Mouse (Mus musculus) lung, postnatal 14 days (tissue): ENCODE data around the gene BC051142.

Experiments used
- DNase-seq: peaks from one replicate; pipeline ENCODE4 v3.0.0; 2021

The BC051142 gene

DNA sequence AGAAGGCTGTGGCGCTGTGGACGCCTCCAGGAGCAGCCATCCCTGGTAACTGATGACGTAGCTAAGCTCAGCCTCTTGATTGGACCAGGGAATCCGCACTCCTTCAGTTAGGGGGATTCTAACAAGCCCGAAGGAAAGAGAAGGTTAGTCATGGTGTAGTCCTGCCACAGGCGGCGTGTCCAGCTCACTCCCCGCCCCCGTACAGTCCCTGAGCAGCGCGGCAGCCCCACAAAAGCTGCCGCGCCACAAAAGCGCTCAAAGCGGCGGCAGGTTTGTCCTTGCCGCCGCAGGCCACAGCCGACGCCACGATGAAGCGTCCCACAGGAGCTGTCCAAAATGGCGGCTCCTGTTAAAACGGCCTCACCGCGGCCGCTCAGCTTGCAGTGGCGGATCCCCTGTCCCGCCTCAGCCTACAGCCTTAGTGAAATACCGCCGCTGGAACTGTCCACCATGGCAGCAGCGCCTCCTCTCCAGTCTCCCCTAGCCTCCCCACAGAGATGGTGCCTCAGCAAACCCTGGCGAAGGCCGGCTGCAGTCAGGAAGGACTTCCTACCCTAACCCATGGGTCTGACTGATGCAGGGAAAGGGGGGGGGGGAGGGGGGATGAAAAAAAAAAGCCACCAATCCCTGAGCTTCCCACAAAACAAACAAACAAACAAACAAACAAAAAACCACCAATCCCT, at the start of gene BC051142:
Gene BC051142 (plus strand): TSS at position 110 of the 683 bp plus-strand sequence.
- peak; percentile 78 for DNase-seq

DNA sequence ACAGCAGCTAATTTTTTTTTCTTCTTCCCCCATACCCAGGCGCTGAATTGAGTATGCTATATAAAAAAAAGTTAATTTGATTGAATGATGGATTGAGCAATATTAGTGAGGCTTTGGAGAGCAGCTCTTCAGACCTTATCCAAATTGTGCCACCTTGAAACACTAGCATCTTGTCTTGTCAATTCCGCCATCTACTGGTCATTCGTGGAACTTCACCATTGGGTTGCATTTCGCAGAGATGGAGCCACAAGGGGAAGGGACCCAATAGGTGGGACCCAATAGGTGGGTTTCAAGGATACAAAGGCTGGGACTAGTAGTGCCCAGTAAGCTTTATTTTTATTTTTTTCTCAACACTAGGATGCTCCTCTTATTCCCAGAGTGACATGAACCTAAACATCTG, 49.2 kb upstream of the BC051142 start:
- DNase-seq = peak; percentile 87

DNA sequence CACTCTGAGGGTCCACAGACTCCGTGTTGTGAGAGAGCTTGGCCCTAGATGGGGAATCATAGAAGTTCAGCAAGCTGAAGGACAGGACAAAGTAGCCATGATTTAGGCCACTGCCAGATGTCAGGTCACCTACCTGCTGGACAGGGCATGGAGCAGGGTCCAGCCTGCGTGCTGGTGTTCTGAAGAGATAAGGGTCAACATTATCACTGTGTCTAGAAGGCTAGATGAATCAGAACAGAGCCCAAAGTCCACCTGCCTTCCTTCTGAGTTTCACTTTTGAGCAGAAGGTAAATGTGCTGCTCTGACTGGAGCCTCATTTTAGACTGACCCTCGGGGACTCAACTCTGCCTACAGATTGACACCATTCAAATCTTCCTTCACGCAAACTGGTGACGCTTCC, 44.1 kb upstream of the BC051142 start, which contains the start of gene Btnl2:
Gene Btnl2 (plus strand): TSS at position 284 of the 400 bp plus-strand sequence.
- DNase-seq = no peak

DNA sequence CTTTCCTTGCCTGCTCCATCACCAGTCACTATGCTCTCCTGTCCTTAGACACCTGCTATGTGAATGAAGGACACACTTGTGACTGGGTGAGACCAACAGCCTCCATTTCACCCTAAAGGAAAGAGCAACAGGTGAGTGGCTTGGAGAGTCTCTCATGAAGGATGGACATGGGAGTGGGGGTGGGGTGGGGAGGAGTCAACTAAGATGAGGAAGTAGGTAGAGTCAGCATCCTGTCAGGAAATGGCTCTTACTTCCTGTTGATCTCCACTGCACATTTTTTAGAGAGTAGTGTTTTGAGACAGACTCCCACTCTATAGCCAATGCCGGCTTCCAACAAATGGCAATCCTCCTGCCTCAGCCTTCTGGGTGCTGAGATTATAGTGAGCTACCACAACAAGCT, 43.7 kb upstream of the BC051142 start:
- DNase-seq = peak; percentile 19

DNA sequence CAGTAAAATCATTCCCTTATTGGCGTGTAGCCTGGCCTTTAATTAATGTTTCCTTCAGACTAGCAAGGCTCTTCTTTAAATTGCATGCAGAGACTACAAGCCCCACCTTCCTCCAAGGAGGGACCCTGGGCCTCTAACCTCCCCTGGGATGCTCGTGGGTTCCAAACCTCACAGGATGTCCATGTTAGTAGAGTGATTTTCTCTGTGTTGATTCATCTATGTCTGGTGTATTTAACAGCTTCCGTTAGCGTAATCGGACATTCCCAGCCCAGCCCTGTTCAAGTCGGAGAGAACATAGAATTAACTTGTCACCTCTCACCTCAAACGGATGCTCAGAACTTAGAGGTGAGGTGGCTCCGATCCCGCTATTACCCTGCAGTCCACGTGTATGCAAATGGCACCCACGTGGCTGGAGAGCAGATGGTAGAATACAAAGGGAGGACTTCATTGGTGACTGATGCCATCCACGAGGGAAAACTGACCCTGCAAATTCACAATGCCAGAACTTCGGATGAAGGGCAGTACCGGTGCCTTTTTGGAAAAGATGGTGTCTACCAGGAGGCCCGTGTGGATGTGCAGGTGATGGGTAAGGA, 35.6 kb upstream of the BC051142 start:
- DNase-seq = no peak

DNA sequence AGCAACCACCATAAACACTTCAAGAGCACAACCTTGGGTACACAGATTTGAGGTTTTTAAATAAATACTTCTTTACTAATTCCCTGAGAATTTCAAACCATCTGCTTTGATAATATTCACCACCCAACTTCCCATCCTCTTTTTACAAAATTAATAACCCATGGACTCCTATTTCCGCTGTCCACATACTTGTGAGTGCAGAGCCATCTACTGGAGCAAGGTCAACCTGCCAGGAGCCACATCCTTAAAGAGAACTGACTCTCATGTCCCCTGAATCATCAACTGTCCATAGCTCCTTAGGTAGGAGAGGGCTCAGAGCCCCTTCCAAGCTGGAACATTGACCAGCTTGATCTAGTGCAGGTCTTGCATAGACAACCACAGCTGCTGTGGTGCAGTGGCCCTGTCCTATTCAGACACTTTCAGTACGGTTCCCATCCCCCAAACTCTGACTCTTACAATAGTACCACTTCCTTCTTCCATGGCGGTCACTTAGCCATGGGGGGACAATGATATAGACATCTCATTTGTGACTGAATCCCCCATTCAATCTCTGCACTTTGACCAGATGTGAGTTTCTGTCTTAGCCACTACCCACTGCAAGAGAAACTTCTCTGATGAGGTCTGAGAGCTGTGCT, 34.8 kb upstream of the BC051142 start:
- DNase-seq = no peak

DNA sequence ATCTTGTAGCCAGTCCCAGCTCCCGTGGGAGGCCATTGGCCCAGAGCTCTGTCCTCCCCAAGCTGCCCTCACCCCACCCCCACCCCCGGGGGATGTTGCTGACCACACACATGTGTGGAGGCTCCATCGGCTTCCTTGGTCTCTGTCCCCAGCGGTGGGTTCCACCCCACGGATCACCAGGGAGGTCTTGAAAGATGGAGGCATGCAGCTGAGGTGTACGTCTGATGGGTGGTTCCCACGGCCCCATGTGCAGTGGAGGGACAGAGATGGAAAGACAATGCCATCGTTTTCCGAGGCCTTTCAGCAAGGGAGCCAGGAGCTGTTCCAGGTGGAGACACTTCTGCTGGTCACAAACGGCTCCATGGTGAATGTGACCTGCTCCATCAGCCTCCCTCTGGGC, 33.6 kb upstream of the BC051142 start:
- no peak for DNase-seq

DNA sequence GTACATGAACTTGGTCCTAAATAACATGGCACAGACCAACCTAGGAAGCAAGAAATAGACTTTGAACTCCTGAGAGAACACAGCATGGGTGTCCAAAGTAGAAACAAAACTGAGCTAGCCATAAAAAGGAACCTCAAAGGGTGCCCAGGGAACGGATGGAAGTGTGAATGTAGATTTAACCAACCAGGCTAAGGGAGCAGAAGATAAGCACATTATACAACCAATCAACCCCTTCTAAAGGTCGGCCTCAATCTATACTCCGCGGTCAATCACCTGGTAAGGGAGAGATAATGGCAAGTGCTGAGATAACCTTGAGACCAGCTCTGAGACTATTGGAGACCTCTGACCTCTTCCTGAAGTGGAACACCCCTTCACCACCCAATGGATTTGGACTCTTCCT, 28.1 kb upstream of the BC051142 start:
- no peak for DNase-seq

DNA sequence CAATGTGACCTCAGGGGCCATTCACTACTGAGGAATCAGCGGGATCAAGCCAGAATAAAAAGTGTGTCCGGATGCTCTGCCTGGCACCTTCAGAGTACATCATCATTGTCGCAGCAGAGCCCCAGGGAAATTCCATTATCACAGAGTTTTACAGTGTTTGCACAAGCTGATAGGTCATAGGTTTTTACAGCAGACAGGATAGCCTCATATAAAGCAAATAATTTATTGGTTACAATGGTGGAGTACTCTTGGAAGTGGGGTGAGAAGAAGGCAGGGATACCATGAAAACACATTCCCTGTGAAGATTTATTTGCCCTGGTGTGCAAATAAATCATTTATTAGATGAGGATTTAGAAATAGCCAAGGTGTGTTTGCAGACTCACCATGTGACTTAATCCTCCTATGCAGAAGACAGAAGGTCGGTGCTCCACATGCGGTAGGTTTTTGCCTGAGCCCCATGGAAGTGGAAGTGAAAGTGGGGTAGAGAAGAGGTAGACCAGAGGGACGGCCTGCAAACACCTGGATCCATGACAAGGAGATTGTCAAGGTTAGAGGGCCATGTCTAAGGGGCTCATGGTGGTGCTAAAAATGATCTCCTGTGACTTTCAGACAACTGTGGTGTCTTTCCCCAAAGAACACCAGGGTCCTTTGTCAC, 25.4 kb upstream of the BC051142 start:
- no peak for DNase-seq

DNA sequence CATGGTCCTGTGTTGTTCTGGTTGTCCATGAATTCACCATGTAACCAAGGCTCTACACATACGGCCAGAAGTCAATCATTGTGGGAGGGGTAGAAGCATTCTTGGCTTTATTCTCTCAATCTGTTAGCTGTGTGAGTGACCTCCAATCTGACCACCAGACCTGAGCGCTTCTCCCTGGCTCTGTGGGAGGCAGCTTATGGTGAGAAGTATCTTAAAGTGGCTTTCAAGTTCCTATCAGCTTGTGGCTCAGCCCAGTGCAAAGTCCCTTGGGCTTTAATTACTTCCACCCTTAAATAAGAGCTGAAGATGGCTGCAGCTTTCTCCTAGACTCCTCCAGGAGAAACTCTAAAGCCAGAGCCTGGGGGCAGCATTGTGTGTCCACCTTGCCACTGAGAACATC, 21.8 kb upstream of the BC051142 start, which contains the start of gene Btnl1:
Gene Btnl1 (plus strand): TSS at position 286 of the 400 bp plus-strand sequence.
- DNase-seq = no peak

DNA sequence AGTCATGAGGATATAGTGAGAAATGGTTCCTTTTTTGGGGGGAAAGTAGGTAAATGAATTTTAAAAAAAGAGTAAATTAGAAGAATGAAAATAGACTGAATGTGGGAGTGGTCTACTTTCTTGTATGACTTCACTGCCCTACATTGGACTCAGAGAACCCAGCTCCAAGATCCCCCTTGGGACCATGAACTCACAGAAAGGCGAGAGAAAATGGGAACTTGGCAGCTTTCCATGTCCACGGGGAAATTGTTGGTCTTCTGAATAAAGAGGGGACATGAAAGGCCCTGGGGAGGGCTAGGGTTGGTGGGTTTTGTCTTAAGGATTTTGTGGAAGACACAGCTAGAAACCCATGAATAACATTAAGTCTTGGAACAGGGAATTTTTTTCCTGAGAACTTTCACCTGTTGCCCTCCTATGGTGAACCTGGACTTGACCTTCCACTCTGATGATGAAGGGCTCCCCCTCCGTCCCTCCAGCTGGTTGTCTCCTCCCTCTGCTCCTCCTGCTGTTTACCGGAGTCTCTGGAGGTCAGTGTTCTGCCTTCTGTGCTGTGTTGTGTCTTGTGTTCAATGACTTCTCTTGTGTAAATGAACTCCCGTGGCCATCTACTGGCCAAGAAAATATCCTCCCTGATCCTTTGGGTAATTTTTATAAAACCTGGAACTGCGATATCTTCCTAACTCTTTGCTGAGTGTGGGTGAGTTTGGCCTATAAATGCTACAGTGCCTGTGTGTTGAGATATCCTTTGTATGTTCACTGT, 21.0 kb upstream of the BC051142 start:
- DNase-seq = no peak

DNA sequence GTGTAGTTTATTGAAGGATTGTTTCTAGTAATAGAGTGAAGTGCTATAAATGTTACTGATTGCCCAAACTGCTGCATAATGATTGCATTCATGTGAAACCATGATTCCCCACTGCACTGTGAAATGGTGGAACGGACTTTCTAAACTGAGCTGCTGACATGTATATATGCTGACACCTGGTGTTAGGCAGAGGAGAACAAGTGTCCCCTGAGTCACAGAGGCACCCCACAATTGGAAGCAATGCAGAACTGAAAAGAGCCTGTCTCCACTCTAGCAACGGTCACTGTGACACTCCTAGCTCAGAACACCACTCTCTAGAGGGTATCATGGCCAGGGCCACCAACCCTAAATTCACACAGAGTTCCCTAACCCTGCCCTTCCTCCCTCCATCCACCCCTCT, 19.9 kb upstream of the BC051142 start:
- no peak for DNase-seq

DNA sequence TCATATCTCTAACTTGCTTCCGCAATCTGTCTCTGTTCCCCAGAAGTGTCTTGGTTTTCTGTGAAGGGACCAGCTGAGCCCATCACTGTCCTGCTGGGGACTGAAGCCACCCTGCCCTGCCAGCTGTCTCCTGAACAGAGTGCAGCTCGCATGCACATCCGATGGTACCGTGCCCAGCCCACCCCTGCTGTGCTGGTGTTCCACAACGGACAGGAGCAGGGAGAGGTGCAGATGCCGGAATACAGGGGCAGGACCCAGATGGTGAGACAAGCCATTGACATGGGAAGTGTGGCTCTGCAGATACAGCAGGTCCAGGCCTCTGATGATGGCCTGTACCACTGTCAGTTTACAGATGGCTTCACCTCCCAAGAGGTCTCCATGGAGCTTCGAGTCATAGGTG, 19.2 kb upstream of the BC051142 start:
- no peak for DNase-seq

DNA sequence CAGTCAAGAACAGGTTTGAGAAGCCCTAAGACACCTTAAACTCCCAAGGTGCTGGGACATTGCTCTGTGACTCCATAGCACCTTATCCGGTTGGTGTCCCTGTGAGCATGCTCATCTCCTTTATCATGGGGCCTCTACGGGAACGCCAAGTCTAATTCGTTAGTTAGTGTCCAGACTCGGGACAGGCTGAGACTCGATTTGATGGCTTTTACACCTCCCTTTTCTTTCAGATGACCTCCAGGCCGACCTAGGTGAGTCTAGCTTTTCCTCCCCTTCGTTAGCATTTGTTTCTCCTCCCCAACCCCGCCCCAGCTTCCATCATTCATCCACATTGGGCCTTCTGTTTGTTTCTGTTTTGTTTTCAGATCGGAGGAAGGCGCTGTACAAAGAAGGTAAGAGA, 16.7 kb upstream of the BC051142 start:
- DNase-seq = no peak

DNA sequence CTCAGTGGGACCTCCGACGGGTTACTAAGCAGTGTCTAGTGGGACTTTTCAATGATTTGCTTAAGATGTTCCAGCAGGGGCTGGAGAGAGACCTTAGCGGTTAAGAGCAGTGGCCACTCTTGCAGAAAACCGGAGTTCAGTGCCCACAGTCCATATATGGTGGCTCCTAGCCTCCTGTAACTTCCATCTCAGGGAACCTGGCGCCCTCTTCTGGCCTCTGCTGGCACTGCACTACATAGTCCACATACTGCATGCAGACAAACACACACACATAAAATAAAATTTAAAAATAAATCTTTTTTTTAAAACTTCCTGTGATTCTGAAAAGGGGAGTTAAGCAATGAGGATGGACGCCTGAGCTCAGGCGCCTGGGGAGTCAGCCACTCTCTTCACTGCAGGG, 15.4 kb upstream of the BC051142 start:
- no peak for DNase-seq

DNA sequence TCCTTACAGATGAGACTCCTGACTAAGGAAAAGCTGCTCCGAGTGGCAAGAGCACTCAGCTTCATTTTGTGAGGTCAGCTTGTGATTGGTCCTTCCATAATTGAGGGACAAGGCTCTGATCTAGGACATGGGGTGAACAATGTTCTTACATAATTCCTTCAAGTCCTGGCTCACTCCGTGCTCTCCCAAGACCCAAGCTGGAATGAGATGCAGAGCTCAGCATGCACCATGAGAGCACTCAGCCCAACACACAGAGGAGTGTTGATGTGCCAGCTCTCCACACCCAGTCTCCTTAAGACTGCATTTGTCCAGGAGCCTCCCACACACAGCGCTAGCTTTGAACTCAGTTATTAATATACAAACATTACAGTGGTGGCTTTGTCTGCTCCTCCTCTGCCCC, 13.9 kb upstream of the BC051142 start:
- no peak for DNase-seq

DNA sequence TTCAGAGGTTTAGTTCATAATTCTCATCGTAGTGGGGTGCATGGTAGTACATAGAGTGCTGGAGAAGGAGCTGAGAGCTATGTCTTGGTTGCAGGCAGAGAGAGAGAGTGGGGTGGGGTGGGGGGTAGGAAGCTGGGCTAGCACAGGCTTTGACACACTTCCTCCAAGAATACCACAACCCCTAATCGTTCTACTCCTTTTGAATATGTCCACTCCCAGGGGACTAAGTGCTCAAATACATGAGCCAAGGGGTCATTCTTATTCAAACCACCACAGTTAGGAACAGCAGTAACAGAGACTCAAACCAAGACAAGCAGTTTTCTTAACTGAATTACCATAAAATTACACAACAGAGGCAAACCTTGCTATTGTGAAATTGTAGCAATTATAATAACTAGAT, 12.0 kb upstream of the BC051142 start:
- no peak for DNase-seq

DNA sequence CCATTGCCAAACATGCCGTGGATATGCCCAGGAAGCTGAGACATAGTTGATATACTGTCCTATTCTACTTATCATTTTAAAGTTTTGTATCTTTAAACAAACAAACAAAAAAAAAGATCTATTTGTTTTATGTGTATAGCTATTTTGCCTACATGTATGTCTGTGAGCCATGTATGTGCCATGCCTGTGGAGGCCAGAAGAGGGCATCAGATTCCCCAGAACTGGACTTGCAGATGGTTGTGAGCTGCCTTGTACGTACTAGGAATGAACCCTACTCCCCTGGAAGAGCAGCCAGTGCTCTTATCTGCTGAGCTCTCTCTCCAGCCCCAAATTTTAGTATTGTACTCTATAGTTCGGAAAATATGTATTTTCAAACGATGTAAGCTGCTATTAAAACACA, 10.1 kb upstream of the BC051142 start:
- DNase-seq = peak; percentile 44

DNA sequence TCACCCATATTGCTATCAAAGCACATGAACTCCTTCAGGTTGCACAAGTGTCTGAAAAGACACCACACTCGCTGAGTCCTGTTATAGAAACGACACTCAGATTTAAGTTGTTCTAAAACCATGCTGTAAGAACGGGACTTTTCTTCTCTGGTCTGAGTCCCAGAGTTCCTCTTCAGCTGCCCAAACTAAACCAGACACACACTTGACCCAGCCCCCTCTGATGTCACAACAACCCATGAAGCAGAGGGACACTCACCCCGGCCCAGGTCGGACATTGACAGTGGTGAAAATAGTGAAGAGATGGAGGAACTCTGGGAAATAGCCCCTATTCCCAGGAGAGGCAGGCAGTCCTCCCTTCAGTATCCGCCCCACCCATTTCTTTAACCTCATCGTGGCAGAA, 7.1 kb upstream of the BC051142 start:
- no peak for DNase-seq

DNA sequence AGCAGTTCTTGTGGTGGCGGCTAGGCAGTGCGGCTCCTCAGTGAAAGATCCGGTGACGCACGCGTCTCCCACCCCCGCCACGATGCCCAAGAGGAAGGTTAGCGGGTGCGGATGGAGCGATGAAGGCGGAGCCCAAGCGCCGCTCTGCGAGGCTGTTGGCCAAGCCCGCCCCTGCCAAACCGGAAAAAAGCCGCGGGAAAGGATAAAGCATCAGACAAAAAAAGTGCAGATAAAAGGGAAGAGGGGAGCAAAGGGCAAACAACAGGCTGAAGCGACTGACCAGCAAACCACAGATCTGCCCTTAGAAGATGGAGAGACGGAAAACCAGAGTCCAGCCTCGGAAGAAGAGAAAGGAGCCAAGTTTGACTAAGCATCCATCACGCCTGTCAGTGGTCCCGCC, 6.3 kb upstream of the BC051142 start:
- peak; percentile 6 for DNase-seq

DNA sequence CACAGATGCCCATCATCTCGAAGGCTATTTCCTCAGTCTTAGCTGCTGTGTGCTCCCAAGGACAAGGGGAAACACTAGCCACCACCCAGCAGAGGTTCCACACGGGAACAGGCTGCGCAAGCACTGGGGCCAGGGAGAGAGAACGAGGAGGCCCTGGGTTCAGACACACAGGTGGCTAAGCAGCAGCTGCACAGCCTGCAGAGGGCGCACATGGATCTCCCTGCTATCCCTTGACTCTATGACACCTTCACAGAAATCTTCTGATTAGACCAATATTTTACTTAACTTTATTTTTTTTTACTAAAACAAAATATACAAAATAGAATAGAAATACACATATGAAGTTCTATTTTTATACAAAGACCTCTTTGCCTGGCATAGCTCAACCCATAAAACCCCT, 1.3 kb upstream of the BC051142 start:
- peak; percentile 12 for DNase-seq

DNA sequence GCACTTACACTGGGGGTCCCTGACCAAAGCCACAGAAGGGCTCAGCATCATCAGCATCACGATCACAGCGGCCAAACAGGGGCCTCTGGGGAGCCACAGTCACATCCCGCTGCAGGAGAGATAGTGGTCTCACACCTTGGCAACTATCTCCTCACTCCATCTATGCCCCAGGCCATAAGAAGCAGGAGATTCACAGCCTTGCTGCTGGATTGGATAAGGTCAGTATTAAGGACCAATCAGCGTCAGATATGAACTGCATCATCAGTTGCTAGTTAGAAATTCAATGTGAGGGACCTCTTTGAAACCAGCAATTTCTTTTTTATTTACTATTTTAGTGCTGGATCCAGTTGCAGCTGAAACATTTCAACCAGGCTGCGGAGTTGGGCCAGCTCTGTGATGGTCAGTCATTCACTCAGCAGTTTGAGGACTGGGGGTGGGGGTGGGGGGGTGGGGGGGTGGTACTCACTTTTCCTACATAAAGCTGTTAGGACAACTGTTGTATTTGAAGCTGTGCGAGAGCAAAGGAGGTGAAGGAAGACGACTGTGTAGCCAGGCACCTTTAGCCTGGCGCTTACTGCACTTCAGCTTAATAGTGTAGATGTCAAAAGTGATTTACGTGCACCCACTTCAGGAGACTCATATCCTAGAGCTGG, 436 bp upstream of the BC051142 start:
- peak; percentile 69 for DNase-seq

DNA sequence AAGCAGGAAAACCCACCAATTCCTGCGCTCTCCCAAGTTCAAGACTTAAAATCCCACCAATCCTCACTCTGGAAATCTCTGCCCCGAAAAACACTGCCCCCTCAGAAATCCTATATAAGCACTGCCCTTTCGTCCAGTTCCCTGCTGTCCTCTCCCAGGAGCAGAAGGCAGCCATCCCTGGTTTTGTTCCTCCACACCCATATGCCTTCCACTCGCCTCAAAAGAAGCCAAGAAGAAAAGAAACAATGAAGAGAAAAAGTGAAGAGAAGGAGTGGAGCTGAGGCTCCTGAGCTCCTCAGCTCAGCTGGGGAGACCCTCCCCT, 735 bp downstream of the BC051142 start:
- no peak for DNase-seq
